Mouse (Mus musculus): ENCODE measurements at regions not wholly inside any gene's neighbourhood (a gene's known extent, or its start where the extent isn't known, plus 50 kb on each side); places are given as distances from the start of the nearest gene placed in this dataset.

DNA sequence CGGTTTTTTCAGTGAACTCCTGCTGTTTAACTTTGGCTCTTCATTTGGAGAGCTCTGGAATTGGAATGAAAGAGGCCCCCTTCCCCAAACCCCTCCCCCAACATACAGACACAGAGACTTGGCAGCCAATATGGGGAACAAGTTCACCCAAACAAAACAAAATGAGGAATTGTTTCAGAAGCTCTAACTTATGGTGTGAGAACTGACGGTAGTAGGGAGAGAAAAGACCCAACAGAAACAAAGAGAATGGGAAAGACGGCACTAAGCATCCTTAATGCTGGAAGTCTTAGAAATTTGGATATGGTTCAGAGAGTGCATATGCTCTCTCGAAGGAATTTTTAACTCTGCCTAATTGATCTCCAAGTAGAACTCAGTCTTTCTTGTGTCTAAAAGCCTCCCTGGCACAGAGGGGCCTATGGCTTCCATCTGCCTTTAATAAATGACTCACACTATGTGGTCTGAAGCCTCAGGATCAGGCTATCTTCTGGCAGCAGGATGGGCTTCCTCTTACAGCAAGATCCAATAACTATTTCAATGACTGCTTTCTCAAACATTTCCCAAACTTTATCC lies 438.2 kb upstream of the Map3k7 start:
- TF ChIP-seq E2F4 (IDR thresholded peaks at IDR 0.05; ENCODE audit: insufficient read depth), result no peak
- TF ChIP-seq TCF12 (IDR thresholded peaks at IDR 0.05; ENCODE audit: insufficient read depth, poor library complexity, severe bottlenecking), result no peak
- no peak for TF ChIP-seq POLR2A (IDR thresholded peaks at IDR 0.05; ENCODE audit: insufficient read length, low read depth)
- no peak for TF ChIP-seq CEBPB (IDR thresholded peaks at IDR 0.05; ENCODE audit: insufficient read depth, poor library complexity, severe bottlenecking)
- TF ChIP-seq MAX (IDR thresholded peaks at IDR 0.05; ENCODE audit: low read depth), result no peak
